Mouse (Mus musculus) right cerebral cortex, adult 2 months (tissue): ENCODE data around the gene Zfp784.
"Not testable (repeated sequence)": the region's sequence is repeated elsewhere in the genome, so short reads cannot be mapped to it uniquely, and the experiment has no call there.

Source experiments
- DNase-seq, 2 experiments: peaks; one replicate each; pipeline ENCODE4 v3.0.0; 2021 to 2022; ENCODE audit warnings: low spot score in 2 of 2

Zfp784 gene

GRCm38 (mm10) chr7:5020000-5020681, 18.1 kb downstream of the Zfp784 start, which contains the start of the genes Zfp865 and Ccdc106:
Gene Zfp865 (plus strand): TSS chr7:5020376.
Gene Ccdc106 (plus strand): TSS chr7:5020553.
- peak; percentile 99 to 100 for DNase-seq

- not testable (repeated sequence) for DNase-seq
Measured at GRCm38 (mm10) chr7:5019576-5019975, 18.7 kb downstream of the Zfp784 start.

GRCm38 (mm10) chr7:5017931-5018330, 20.3 kb downstream of the Zfp784 start:
- no peak for DNase-seq

- no peak for DNase-seq
Measured at GRCm38 (mm10) chr7:5017352-5017751, 20.9 kb downstream of the Zfp784 start.

- DNase-seq, result no peak
Measured at GRCm38 (mm10) chr7:5016920-5017319, 21.3 kb downstream of the Zfp784 start.

GRCm38 (mm10) chr7:5016057-5016456, 22.2 kb downstream of the Zfp784 start:
- DNase-seq, result no peak

- DNase-seq, result peak; percentile 85 to 93
Measured at GRCm38 (mm10) chr7:5015118-5016001, 22.9 kb downstream of the Zfp784 start, which contains the start of gene Gm44973. Gene Gm44973 (plus strand): TSS chr7:5015496.

GRCm38 (mm10) chr7:5014251-5015117, 23.8 kb downstream of the Zfp784 start, which contains the start of the genes Zfp524 and Fiz1:
Gene Zfp524 (plus strand): TSS chr7:5014415.
Gene Fiz1 (minus strand): TSS chr7:5014697.
- DNase-seq, result peak; percentile 97 to 99

GRCm38 (mm10) chr7:5012681-5013513, 25.3 kb downstream of the Zfp784 start:
- no peak for DNase-seq

GRCm38 (mm10) chr7:5008229-5008628, 30.0 kb downstream of the Zfp784 start:
- no peak for DNase-seq

- not testable (repeated sequence) for DNase-seq
Measured at GRCm38 (mm10) chr7:5002876-5003275, 35.4 kb downstream of the Zfp784 start.

- DNase-seq, result no peak
Measured at GRCm38 (mm10) chr7:4999876-5000275, 38.4 kb downstream of the Zfp784 start.

GRCm38 (mm10) chr7:4996934-4997333, 41.3 kb downstream of the Zfp784 start:
- no peak for DNase-seq

- DNase-seq, result peak; percentile 89 to 93
Measured at GRCm38 (mm10) chr7:4996003-4996895, 42.0 kb downstream of the Zfp784 start, which contains the start of gene Zfp579. Gene Zfp579 (minus strand): TSS chr7:4996158.

GRCm38 (mm10) chr7:4995268-4996002, 42.8 kb downstream of the Zfp784 start:
- no peak for DNase-seq

GRCm38 (mm10) chr7:4993999-4994788, 44.1 kb downstream of the Zfp784 start:
- no peak for DNase-seq

- no peak for DNase-seq
Measured at GRCm38 (mm10) chr7:4993347-4993998, 44.8 kb downstream of the Zfp784 start.
